Mouse (Mus musculus): Measurements from ENCODE around the gene Cd300a. TPM values are rescaled to one million over a fixed set of nuclear protein-coding genes. Genes with fewer than 3 reads are reported as not detected.

Gene Cd300a
- total RNA-seq, 2 experiments from 2014 or later, result 0.81 to 0.99 TPM

- intact Hi-C loops (cut with DNase I), result no loop called here
- no peak for DNase-seq (ENCODE audit: low spot score)
Observed at GRCm38 (mm10) chr11:114865999-114866398, 23.8 kb upstream of the Cd300a start.

- intact Hi-C loops (cut with DNase I), result no loop called here
- DNase-seq (ENCODE audit: low spot score), result peak; percentile 64
Observed at GRCm38 (mm10) chr11:114866486-114867360, 23.1 kb upstream of the Cd300a start.

- no peak for DNase-seq (ENCODE audit: low spot score)
- intact Hi-C loops (cut with DNase I), result no loop called here
Observed at GRCm38 (mm10) chr11:114867361-114868235, 22.2 kb upstream of the Cd300a start.

- intact Hi-C loops (cut with DNase I), result no loop called here
- no peak for DNase-seq (ENCODE audit: low spot score)
Observed at GRCm38 (mm10) chr11:114868280-114868679, 21.6 kb upstream of the Cd300a start.

GRCm38 (mm10) chr11:114869787-114870186 is 20.1 kb upstream of the Cd300a start:
- intact Hi-C loops (cut with DNase I), result no loop called here
- DNase-seq (ENCODE audit: low spot score), result no peak

- intact Hi-C loops (cut with DNase I), result no loop called here
- no peak for DNase-seq (ENCODE audit: low spot score)
Observed at GRCm38 (mm10) chr11:114871540-114871939, 18.3 kb upstream of the Cd300a start.

GRCm38 (mm10) chr11:114873022-114873817 is 16.6 kb upstream of the Cd300a start:
- DNase-seq (ENCODE audit: low spot score), result no peak
- intact Hi-C loops (cut with DNase I), result no loop called here

- DNase-seq (ENCODE audit: low spot score), result no peak
- intact Hi-C loops (cut with DNase I), result no loop called here
Observed at GRCm38 (mm10) chr11:114874226-114875145, 15.4 kb upstream of the Cd300a start.

- intact Hi-C loops (cut with DNase I), result no loop called here
- DNase-seq (ENCODE audit: low spot score), result no peak
Observed at GRCm38 (mm10) chr11:114875301-114875801, 14.5 kb upstream of the Cd300a start.

GRCm38 (mm10) chr11:114876176-114876575 is 13.7 kb upstream of the Cd300a start:
- intact Hi-C loops (cut with DNase I), result no loop called here
- DNase-seq (ENCODE audit: low spot score), result no peak

GRCm38 (mm10) chr11:114876621-114877020 is 13.2 kb upstream of the Cd300a start:
- intact Hi-C loops (cut with DNase I), result loop anchor here (1.0 kb wide), 1 partner anchor 64 kb away; no protein-coding TSS in a partner anchor
- no peak for DNase-seq (ENCODE audit: low spot score)

- intact Hi-C loops (cut with DNase I), result loop anchor here (1.0 kb wide), 1 partner anchor 65 kb away; no protein-coding TSS in a partner anchor
- no peak for DNase-seq (ENCODE audit: low spot score)
Observed at GRCm38 (mm10) chr11:114877145-114877544, 12.7 kb upstream of the Cd300a start.

- DNase-seq (ENCODE audit: low spot score), result no peak
- intact Hi-C loops (cut with DNase I), result no loop called here
Observed at GRCm38 (mm10) chr11:114879666-114880065, 10.2 kb upstream of the Cd300a start.

- no peak for DNase-seq (ENCODE audit: low spot score)
- intact Hi-C loops (cut with DNase I), result no loop called here
Observed at GRCm38 (mm10) chr11:114880185-114880584, 9.7 kb upstream of the Cd300a start.

- no peak for DNase-seq (ENCODE audit: low spot score)
- intact Hi-C loops (cut with DNase I), result no loop called here
Observed at GRCm38 (mm10) chr11:114880589-114880988, 9.3 kb upstream of the Cd300a start.

- no peak for DNase-seq (ENCODE audit: low spot score)
- intact Hi-C loops (cut with DNase I), result no loop called here
Observed at GRCm38 (mm10) chr11:114883251-114883789, 6.5 kb upstream of the Cd300a start.

GRCm38 (mm10) chr11:114884380-114885100 is 5.3 kb upstream of the Cd300a start:
- intact Hi-C loops (cut with DNase I), result loop anchor here (2.0 kb wide), 1 partner anchor 24 kb away; no protein-coding TSS in a partner anchor
- DNase-seq (ENCODE audit: low spot score), result no peak

GRCm38 (mm10) chr11:114890542-114890941 is 701 bp downstream of the Cd300a start:
- no peak for DNase-seq (ENCODE audit: low spot score)

More at GRCm38 (mm10) chr11:114890542-114890941, 701 bp downstream of the Cd300a start:
- intact Hi-C loops (cut with DNase I), result no loop called here
